Mouse (Mus musculus): ENCODE data around the gene Gbf1. TPM values are rescaled to one million over a fixed set of nuclear protein-coding genes. Genes with fewer than 3 reads are reported as not detected.
A peak's percentile ranks its signal among the peaks of the same experiment; 100 is the strongest.
"Not testable (repeated sequence)": the region's sequence is repeated elsewhere in the genome, so short reads cannot be mapped to it uniquely, and the experiment has no call there.

The Gbf1 gene
- total RNA-seq (2021), result 10 to 100 TPM; 60.6 to 77.4 TPM
- long read RNA-seq, experiment 1, partial matches to known transcripts, result 12 of 16 reads
- long read RNA-seq, experiment 1, other reads (novel, unspliced or antisense), result 2 of 16 reads
- long read RNA-seq, experiment 2, partial matches to known transcripts, result 4 of 5 reads
- long read RNA-seq, experiment 2, other reads (novel, unspliced or antisense), result 1 of 5 reads

GRCm38 (mm10) chr19:46152127-46152803 is at the start of gene Gbf1:
Gbf1 (plus strand) TSS chr19:46152509.
- DNase-seq, result peak; percentile 93 to 94

- DNase-seq, result peak; percentile 12 to 45
Observed at GRCm38 (mm10) chr19:46103437-46104186, 48.7 kb upstream of the Gbf1 start.

GRCm38 (mm10) chr19:46104187-46104557 is 48.1 kb upstream of the Gbf1 start:
- DNase-seq, result no peak

- DNase-seq, result no peak
Observed at GRCm38 (mm10) chr19:46110214-46110613, 42.1 kb upstream of the Gbf1 start.

GRCm38 (mm10) chr19:46110781-46111180 is 41.5 kb upstream of the Gbf1 start:
- DNase-seq, result no peak

- DNase-seq, result no peak
Observed at GRCm38 (mm10) chr19:46114617-46115016, 37.7 kb upstream of the Gbf1 start.

GRCm38 (mm10) chr19:46119458-46119857 is 32.9 kb upstream of the Gbf1 start:
- no peak for DNase-seq

- no peak for DNase-seq
Observed at GRCm38 (mm10) chr19:46120872-46121271, 31.4 kb upstream of the Gbf1 start.

- no peak for DNase-seq
Observed at GRCm38 (mm10) chr19:46123876-46124275, 28.4 kb upstream of the Gbf1 start.

- no peak for DNase-seq
Observed at GRCm38 (mm10) chr19:46124651-46125050, 27.7 kb upstream of the Gbf1 start.

- no peak for DNase-seq
Observed at GRCm38 (mm10) chr19:46126301-46126700, 26.0 kb upstream of the Gbf1 start.

GRCm38 (mm10) chr19:46129737-46130136 is 22.6 kb upstream of the Gbf1 start:
- not testable (repeated sequence) for DNase-seq

GRCm38 (mm10) chr19:46131283-46131682 is 21.0 kb upstream of the Gbf1 start:
- DNase-seq, result no peak

- peak; percentile 83 to 84 for DNase-seq
Observed at GRCm38 (mm10) chr19:46131694-46132525, 20.4 kb upstream of the Gbf1 start, which contains the start of gene Elovl3. Elovl3 (plus strand) TSS chr19:46131897.

GRCm38 (mm10) chr19:46132577-46132976 is 19.7 kb upstream of the Gbf1 start:
- no peak for DNase-seq

GRCm38 (mm10) chr19:46135297-46135696 is 17.0 kb upstream of the Gbf1 start:
- DNase-seq, result peak; percentile 90 to 94

GRCm38 (mm10) chr19:46135789-46136638 is 16.3 kb upstream of the Gbf1 start:
- peak; percentile 67 to 75 for DNase-seq

GRCm38 (mm10) chr19:46136639-46137580 is 15.4 kb upstream of the Gbf1 start:
- DNase-seq, result peak; percentile 83 to 89

- DNase-seq, result no peak
Observed at GRCm38 (mm10) chr19:46140324-46140723, 12.0 kb upstream of the Gbf1 start.

GRCm38 (mm10) chr19:46141091-46141490 is 11.2 kb upstream of the Gbf1 start:
- no peak for DNase-seq

Data from adrenal gland, postnatal 36 days (tissue).